Mouse (Mus musculus) olfactory bulb, adult 2 months (tissue): ENCODE data around the gene Snx14. TPM values are rescaled to one million over a fixed set of nuclear protein-coding genes. Genes with fewer than 3 reads are reported as not detected.

Source experiments
- H3K27ac ChIP-seq: fragments of 200-500 bp; 2 replicates; pipeline ENCODE4 v1.5.1; 2012; ENCODE audit warnings: low read depth, low read length; ENCODE audit not compliant: insufficient read depth
- H3K4me1 ChIP-seq: fragments of 200-500 bp; 2 replicates; pipeline ENCODE4 v1.6.1; 2012; ENCODE audit warnings: low read length; ENCODE audit not compliant: control insufficient read depth, insufficient read depth
- H3K4me3 ChIP-seq: fragments of 200-500 bp; 2 replicates; pipeline ENCODE4 v1.5.1; 2012; ENCODE audit warnings: mild to moderate bottlenecking, low read depth, low read length, moderate library complexity; ENCODE audit not compliant: insufficient read depth
- CTCF ChIP-seq: fragments of 200-500 bp; IDR thresholded peaks from 2 replicates; pipeline ENCODE4 v1.5.1; 2012; ENCODE audit warnings: low read depth, mild to moderate bottlenecking, low read length, moderate library complexity; ENCODE audit not compliant: insufficient read depth
- POLR2A ChIP-seq: fragments of 200-500 bp; IDR thresholded peaks from 2 replicates; pipeline ENCODE4 v1.6.1; 2012; ENCODE audit warnings: mild to moderate bottlenecking, low read depth, low read length, moderate library complexity; ENCODE audit not compliant: insufficient read depth
- WGBS: fragments of 180-500 bp; shearing (Covaris S2); methylation state at CpG from one replicate; pipeline ENCODE4 v1.1.7; 2018; 5-methylcytosine and 5-hydroxymethylcytosine counted together
- polyA plus RNA-seq: library from polyadenylated mRNA; stranded (reverse); fragments of >200 nt; gene quantifications from 2 replicates; pipeline ENCODE4 v1.2.4, GENCODE M21; 2012; ENCODE audit warnings: low replicate concordance; ENCODE audit not compliant: missing spikeins, insufficient read depth, insufficient read length

The Snx14 gene
- polyA plus RNA-seq, 1 experiment = not detected

- Histone ChIP-seq H3K4me3 (no peak overlapping the region), H3K27ac (no peak overlapping the region), H3K4me1 (no peaks in the 10 kb centered on the region)
- 85% methylated on average over 10 of the region's 10 CpGs for WGBS
- TF ChIP-seq POLR2A = no peak
- TF ChIP-seq CTCF = no peak
Observed at GRCm38 (mm10) chr9:88404088-88404487, 34.7 kb downstream of the Snx14 start.

- Histone ChIP-seq H3K27ac (no peak overlapping the region), H3K4me3 (no peak overlapping the region), H3K4me1 (no peaks in the 10 kb centered on the region)
- 88% methylated on average over 1 of the region's 1 CpGs for WGBS
- TF ChIP-seq POLR2A = no peak
Observed at GRCm38 (mm10) chr9:88398461-88398860, 40.3 kb downstream of the Snx14 start.

GRCm38 (mm10) chr9:88394852-88395251, 43.9 kb downstream of the Snx14 start:
- no peaks in the 10 kb centered on the region for H3K4me1 ChIP-seq
- 74% methylated on average over 8 of the region's 8 CpGs for WGBS
- no peak overlapping the region for H3K4me3 ChIP-seq
- TF ChIP-seq POLR2A (no peak), CTCF (no peak)
- H3K27ac ChIP-seq = no peak overlapping the region

- 72% methylated on average over 5 of the region's 5 CpGs for WGBS
- Histone ChIP-seq H3K4me1 (no peaks in the 10 kb centered on the region), H3K27ac (no peak overlapping the region), H3K4me3 (no peak overlapping the region)
- TF ChIP-seq CTCF = no peak
- TF ChIP-seq POLR2A = no peak
Observed at GRCm38 (mm10) chr9:88388826-88389225, 49.9 kb downstream of the Snx14 start.

GRCm38 (mm10) chr9:88380542-88380941, 58.2 kb downstream of the Snx14 start:
- no peak for TF ChIP-seq POLR2A
- no peak for TF ChIP-seq CTCF
- Histone ChIP-seq H3K4me1 (peaks cover 2% of the 10 kb centered on the region), H3K27ac (no peak overlapping the region), H3K4me3 (no peak overlapping the region)
- 80% methylated on average over 1 of the region's 1 CpGs for WGBS

GRCm38 (mm10) chr9:88380076-88380475, 58.7 kb downstream of the Snx14 start:
- 53% methylated on average over 7 of the region's 7 CpGs for WGBS
- Histone ChIP-seq H3K4me3 (no peak overlapping the region), H3K4me1 (peaks cover 2% of the 10 kb centered on the region), H3K27ac (no peak overlapping the region)
- TF ChIP-seq POLR2A (no peak), CTCF (no peak)

GRCm38 (mm10) chr9:88379057-88379456, 59.7 kb downstream of the Snx14 start:
- H3K4me3 ChIP-seq = no peak overlapping the region
- H3K4me1 ChIP-seq = peaks cover 2% of the 10 kb centered on the region
- no peak overlapping the region for H3K27ac ChIP-seq
- 81% methylated on average over 3 of the region's 3 CpGs for WGBS
- no peak for TF ChIP-seq CTCF
- no peak for TF ChIP-seq POLR2A

- Histone ChIP-seq H3K27ac (no peak overlapping the region), H3K4me1 (peaks cover 2% of the 10 kb centered on the region), H3K4me3 (no peak overlapping the region)
- 72% methylated on average over 5 of the region's 5 CpGs for WGBS
- no peak for TF ChIP-seq CTCF
- no peak for TF ChIP-seq POLR2A
Observed at GRCm38 (mm10) chr9:88377483-88377882, 61.3 kb downstream of the Snx14 start.

- TF ChIP-seq CTCF (no peak), POLR2A (no peak)
- Histone ChIP-seq H3K4me1 (peaks cover 2% of the 10 kb centered on the region; the same call in 1 of the 2 replicates), H3K27ac (no peak overlapping the region), H3K4me3 (no peak overlapping the region)
- whole genome bisulfite sequencing = 82% methylated on average over 2 of the region's 2 CpGs
Observed at GRCm38 (mm10) chr9:88373001-88373400, 65.8 kb downstream of the Snx14 start.

- Histone ChIP-seq H3K4me3 (no peak overlapping the region), H3K4me1 (peaks cover 2% of the 10 kb centered on the region; the same call in 1 of the 2 replicates), H3K27ac (no peak overlapping the region)
- TF ChIP-seq CTCF = no peak
- no peak for TF ChIP-seq POLR2A
- WGBS = 93% methylated on average over 2 of the region's 2 CpGs
Observed at GRCm38 (mm10) chr9:88371201-88371600, 67.6 kb downstream of the Snx14 start.
